Mouse (Mus musculus) CH12.LX (cell line): ENCODE measurements around the gene Dcst2.

Experiments
- CTCF ChIP-seq, 2 experiments: IDR thresholded peaks in 1 of 2; conservative IDR thresholded peaks in 1 of 2; 2 replicates each; pipeline ENCODE4 v1.5.1; 2011 to 2012; ENCODE audit warnings: low read depth in 2 of 2, low read length in 2 of 2, improper control_type of control experiment in 1 of 2, inconsistent platforms in 1 of 2, mild to moderate bottlenecking in 1 of 2, moderate library complexity in 1 of 2
- EP300 ChIP-seq: IDR thresholded peaks from 2 replicates; pipeline ENCODE4 v1.6.1; 2011; ENCODE audit warnings: low read length, improper control_type of control experiment
- MAFK ChIP-seq: IDR thresholded peaks from 2 replicates; pipeline ENCODE4 v1.6.1; 2011; ENCODE audit warnings: low read length, improper control_type of control experiment; ENCODE audit not compliant: insufficient replicate concordance
- MAX ChIP-seq: IDR thresholded peaks from 2 replicates; pipeline ENCODE4 v1.6.1; 2011; ENCODE audit warnings: low read length, improper control_type of control experiment
- TCF12 ChIP-seq: IDR thresholded peaks from 2 replicates; pipeline ENCODE4 v1.6.1; 2014; ENCODE audit warnings: low read depth, mild to moderate bottlenecking, inconsistent platforms, low read length, improper control_type of control experiment
- USF1 ChIP-seq: IDR thresholded peaks from 2 replicates; pipeline ENCODE4 v1.6.1; 2014; ENCODE audit warnings: low read depth, mild to moderate bottlenecking, inconsistent platforms, low read length, improper control_type of control experiment
- ZNF384 ChIP-seq: IDR thresholded peaks from 2 replicates; pipeline ENCODE4 v1.6.1; 2012; ENCODE audit warnings: low read depth, low read length, improper control_type of control experiment, inconsistent platforms

GRCm38 (mm10) chr3:89351271-89351670 lies 10.5 kb upstream of the Dcst2 start:
- no peak for TF ChIP-seq ZNF384
- no peak for TF ChIP-seq TCF12
- TF ChIP-seq EP300 = no peak
- no peak for TF ChIP-seq USF1
- TF ChIP-seq MAX = no peak
- no peak for TF ChIP-seq CTCF (conservative IDR thresholded peaks at IDR 0.05 in 1 of 2, IDR thresholded peaks at IDR 0.05 in 1 of 2; ENCODE audit: low read depth in 2 of 2, low read length in 2 of 2)
- TF ChIP-seq MAFK = no peak
